Mouse (Mus musculus): ENCODE results near the gene Dnajc21.
"Not testable (repeated sequence)": the region's sequence is repeated elsewhere in the genome, so short reads cannot be mapped to it uniquely, and the experiment has no call there.

Dnajc21 gene

GRCm38 (mm10) chr15:10470151-10470831 lies at the start of gene Dnajc21:
TSS of gene Dnajc21 (minus strand) at chr15:10470516.
- DNase-seq (ENCODE audit: low read depth) = peak; percentile 65

GRCm38 (mm10) chr15:10515166-10515565 lies 44.9 kb upstream of the Dnajc21 start:
- DNase-seq (ENCODE audit: low read depth) = no peak

- no peak for DNase-seq (ENCODE audit: low read depth)
Observed at GRCm38 (mm10) chr15:10506099-10506498, 35.8 kb upstream of the Dnajc21 start.

GRCm38 (mm10) chr15:10500838-10501719 lies 30.8 kb upstream of the Dnajc21 start:
- no peak for DNase-seq (ENCODE audit: low read depth)

GRCm38 (mm10) chr15:10500035-10500434 lies 29.7 kb upstream of the Dnajc21 start:
- DNase-seq (ENCODE audit: low read depth) = no peak

- no peak for DNase-seq (ENCODE audit: low read depth)
Observed at GRCm38 (mm10) chr15:10499593-10499992, 29.3 kb upstream of the Dnajc21 start.

- DNase-seq (ENCODE audit: low read depth) = not testable (repeated sequence)
Observed at GRCm38 (mm10) chr15:10496696-10497095, 26.4 kb upstream of the Dnajc21 start.

- no peak for DNase-seq (ENCODE audit: low read depth)
Observed at GRCm38 (mm10) chr15:10495944-10496343, 25.6 kb upstream of the Dnajc21 start.

GRCm38 (mm10) chr15:10490101-10490500 lies 19.8 kb upstream of the Dnajc21 start:
- no peak for DNase-seq (ENCODE audit: low read depth)

GRCm38 (mm10) chr15:10487246-10487645 lies 16.9 kb upstream of the Dnajc21 start:
- no peak for DNase-seq (ENCODE audit: low read depth)

GRCm38 (mm10) chr15:10486365-10486839 lies 16.1 kb upstream of the Dnajc21 start:
- no peak for DNase-seq (ENCODE audit: low read depth)

GRCm38 (mm10) chr15:10485484-10486364 lies 15.4 kb upstream of the Dnajc21 start, which contains the start of the genes Brix1 and Rad1:
TSS of gene Brix1 (minus strand) at chr15:10485947.
TSS of gene Rad1 (plus strand) at chr15:10486018.
- peak; percentile 89 for DNase-seq (ENCODE audit: low read depth)

GRCm38 (mm10) chr15:10470941-10471340 lies 625 bp upstream of the Dnajc21 start:
- DNase-seq (ENCODE audit: low read depth) = no peak

- no peak for DNase-seq (ENCODE audit: low read depth)
Observed at GRCm38 (mm10) chr15:10469641-10470150, 620 bp downstream of the Dnajc21 start.

GRCm38 (mm10) chr15:10468761-10469160 lies 1.6 kb downstream of the Dnajc21 start:
- DNase-seq (ENCODE audit: low read depth) = no peak

GRCm38 (mm10) chr15:10464678-10465077 lies 5.6 kb downstream of the Dnajc21 start:
- DNase-seq (ENCODE audit: low read depth) = no peak

- DNase-seq (ENCODE audit: low read depth) = no peak
Observed at GRCm38 (mm10) chr15:10463555-10463954, 6.8 kb downstream of the Dnajc21 start.

- no peak for DNase-seq (ENCODE audit: low read depth)
Observed at GRCm38 (mm10) chr15:10460986-10461385, 9.3 kb downstream of the Dnajc21 start.

GRCm38 (mm10) chr15:10447102-10447501 lies 23.2 kb downstream of the Dnajc21 start:
- no peak for DNase-seq (ENCODE audit: low read depth)

GRCm38 (mm10) chr15:10442275-10442674 lies 28.0 kb downstream of the Dnajc21 start:
- no peak for DNase-seq (ENCODE audit: low read depth)

GRCm38 (mm10) chr15:10441493-10441892 lies 28.8 kb downstream of the Dnajc21 start:
- no peak for DNase-seq (ENCODE audit: low read depth)

- no peak for DNase-seq (ENCODE audit: low read depth)
Observed at GRCm38 (mm10) chr15:10439963-10440362, 30.4 kb downstream of the Dnajc21 start.
